Mouse (Mus musculus): ENCODE measurements around the gene Slc46a1. TPM values are rescaled to one million over a fixed set of nuclear protein-coding genes. Genes with fewer than 3 reads are reported as not detected.
A peak's percentile ranks its signal among the peaks of the same experiment; 100 is the strongest.

Slc46a1 gene
- polyA plus RNA-seq, 1 experiment from 2014 or later, result 13.0 TPM

GRCm38 (mm10) chr11:78427655-78428054 lies 37.8 kb upstream of the Slc46a1 start:
- Histone ChIP-seq H3K27me3 (ENCODE audit: control insufficient read depth, insufficient read depth, low read length) (no peaks in the 10 kb centered on the region), H3K36me3 (replicated peaks; ENCODE audit: control insufficient read depth, insufficient read depth, low read depth, low read length) (no peaks in the 10 kb centered on the region), H3K9ac (replicated peaks; ENCODE audit: low read length) (no peak overlapping the region), H3K4me3 (ENCODE audit: low read depth, low read length) (no peak overlapping the region), H3K4me2 (ENCODE audit: low read depth, low read length) (no peak overlapping the region), H3K4me1 (ENCODE audit: control insufficient read depth, insufficient read depth, low read length) (no peaks in the 10 kb centered on the region), H3K9me3 (replicated peaks; ENCODE audit: control insufficient read depth, low read length) (no peaks in the 10 kb centered on the region), H3K27ac (replicated peaks; ENCODE audit: low read depth, low read length) (no peak overlapping the region)
- ATAC-seq (replicated peaks; ENCODE audit: insufficient number of reproducible peaks, low FRiP score, low TSS enrichment, low read depth), result no peak
- no peak for DNase-seq (ENCODE audit: low spot score)
- WGBS, result 94% methylated on average over 6 of the region's 6 CpGs

- H3K27me3 ChIP-seq (ENCODE audit: control insufficient read depth, insufficient read depth, low read length), result no peaks in the 10 kb centered on the region
- no peak for ATAC-seq (replicated peaks; ENCODE audit: insufficient number of reproducible peaks, low FRiP score, low TSS enrichment, low read depth)
- 80% methylated on average over 5 of the region's 5 CpGs for WGBS
- H3K4me1 ChIP-seq (ENCODE audit: control insufficient read depth, insufficient read depth, low read length), result no peaks in the 10 kb centered on the region
- no peaks in the 10 kb centered on the region for H3K36me3 ChIP-seq (replicated peaks; ENCODE audit: control insufficient read depth, insufficient read depth, low read depth, low read length)
- H3K9ac ChIP-seq (replicated peaks; ENCODE audit: low read length), result no peak overlapping the region
- H3K4me2 ChIP-seq (ENCODE audit: low read depth, low read length), result no peak overlapping the region
- H3K9me3 ChIP-seq (replicated peaks; ENCODE audit: control insufficient read depth, low read length), result no peaks in the 10 kb centered on the region
- no peak for DNase-seq (ENCODE audit: low spot score)
- no peak overlapping the region for H3K4me3 ChIP-seq (ENCODE audit: low read depth, low read length)
- H3K27ac ChIP-seq (replicated peaks; ENCODE audit: low read depth, low read length), result no peak overlapping the region
Measured at GRCm38 (mm10) chr11:78428309-78428708, 37.2 kb upstream of the Slc46a1 start.

GRCm38 (mm10) chr11:78430195-78430878 lies 35.2 kb upstream of the Slc46a1 start:
- Histone ChIP-seq H3K36me3 (replicated peaks; ENCODE audit: control insufficient read depth, insufficient read depth, low read depth, low read length) (no peaks in the 10 kb centered on the region), H3K27ac (replicated peaks; ENCODE audit: low read depth, low read length) (no peak overlapping the region), H3K9ac (replicated peaks; ENCODE audit: low read length) (no peak overlapping the region), H3K4me1 (ENCODE audit: control insufficient read depth, insufficient read depth, low read length) (no peaks in the 10 kb centered on the region), H3K4me3 (ENCODE audit: low read depth, low read length) (no peak overlapping the region), H3K9me3 (replicated peaks; ENCODE audit: control insufficient read depth, low read length) (no peaks in the 10 kb centered on the region), H3K27me3 (ENCODE audit: control insufficient read depth, insufficient read depth, low read length) (no peaks in the 10 kb centered on the region), H3K4me2 (ENCODE audit: low read depth, low read length) (no peak overlapping the region)
- ATAC-seq (replicated peaks; ENCODE audit: insufficient number of reproducible peaks, low FRiP score, low TSS enrichment, low read depth) (no peak), DNase-seq (ENCODE audit: low spot score) (no peak)
- 56% methylated on average over 11 of the region's 11 CpGs for WGBS

GRCm38 (mm10) chr11:78431176-78431575 lies 34.3 kb upstream of the Slc46a1 start:
- H3K27me3 ChIP-seq (ENCODE audit: control insufficient read depth, insufficient read depth, low read length), result no peaks in the 10 kb centered on the region
- H3K9me3 ChIP-seq (replicated peaks; ENCODE audit: control insufficient read depth, low read length), result no peaks in the 10 kb centered on the region
- 92% methylated on average over 10 of the region's 10 CpGs for WGBS
- H3K27ac ChIP-seq (replicated peaks; ENCODE audit: low read depth, low read length), result no peak overlapping the region
- no peak overlapping the region for H3K9ac ChIP-seq (replicated peaks; ENCODE audit: low read length)
- peaks cover 3% of the 10 kb centered on the region; the same call in 1 of the 2 replicates for H3K4me1 ChIP-seq (ENCODE audit: control insufficient read depth, insufficient read depth, low read length)
- H3K4me3 ChIP-seq (ENCODE audit: low read depth, low read length), result no peak overlapping the region
- ATAC-seq (replicated peaks; ENCODE audit: insufficient number of reproducible peaks, low FRiP score, low TSS enrichment, low read depth) (no peak), DNase-seq (ENCODE audit: low spot score) (no peak)
- H3K4me2 ChIP-seq (ENCODE audit: low read depth, low read length), result no peak overlapping the region
- H3K36me3 ChIP-seq (replicated peaks; ENCODE audit: control insufficient read depth, insufficient read depth, low read depth, low read length), result no peaks in the 10 kb centered on the region

- no peaks in the 10 kb centered on the region for H3K9me3 ChIP-seq (replicated peaks; ENCODE audit: control insufficient read depth, low read length)
- H3K4me3 ChIP-seq (ENCODE audit: low read depth, low read length), result no peak overlapping the region
- no peak overlapping the region for H3K4me2 ChIP-seq (ENCODE audit: low read depth, low read length)
- H3K36me3 ChIP-seq (replicated peaks; ENCODE audit: control insufficient read depth, insufficient read depth, low read depth, low read length), result no peaks in the 10 kb centered on the region
- 81% methylated on average over 4 of the region's 4 CpGs for WGBS
- peaks cover 3% of the 10 kb centered on the region; the same call in 1 of the 2 replicates for H3K4me1 ChIP-seq (ENCODE audit: control insufficient read depth, insufficient read depth, low read length)
- ATAC-seq (replicated peaks; ENCODE audit: insufficient number of reproducible peaks, low FRiP score, low TSS enrichment, low read depth) (no peak), DNase-seq (ENCODE audit: low spot score) (no peak)
- H3K27me3 ChIP-seq (ENCODE audit: control insufficient read depth, insufficient read depth, low read length), result no peaks in the 10 kb centered on the region
- H3K27ac ChIP-seq (replicated peaks; ENCODE audit: low read depth, low read length), result no peak overlapping the region
- no peak overlapping the region for H3K9ac ChIP-seq (replicated peaks; ENCODE audit: low read length)
Measured at GRCm38 (mm10) chr11:78434052-78434451, 31.4 kb upstream of the Slc46a1 start.

GRCm38 (mm10) chr11:78435776-78436349 lies 29.6 kb upstream of the Slc46a1 start:
- ATAC-seq (replicated peaks; ENCODE audit: insufficient number of reproducible peaks, low FRiP score, low TSS enrichment, low read depth), result no peak; the same call in 1 of the 2 replicates
- Histone ChIP-seq H3K4me2 (ENCODE audit: low read depth, low read length) (peak overlapping the region; percentile 22; the same call in 1 of the 2 replicates), H3K4me1 (ENCODE audit: control insufficient read depth, insufficient read depth, low read length) (peaks cover 3% of the 10 kb centered on the region; the same call in 1 of the 2 replicates), H3K27ac (replicated peaks; ENCODE audit: low read depth, low read length) (no peak overlapping the region), H3K9ac (replicated peaks; ENCODE audit: low read length) (no peak overlapping the region), H3K27me3 (ENCODE audit: control insufficient read depth, insufficient read depth, low read length) (no peaks in the 10 kb centered on the region), H3K36me3 (replicated peaks; ENCODE audit: control insufficient read depth, insufficient read depth, low read depth, low read length) (no peaks in the 10 kb centered on the region), H3K9me3 (replicated peaks; ENCODE audit: control insufficient read depth, low read length) (no peaks in the 10 kb centered on the region), H3K4me3 (ENCODE audit: low read depth, low read length) (no peak overlapping the region)
- 4% methylated on average over 19 of the region's 19 CpGs for WGBS
- DNase-seq (ENCODE audit: low spot score), result peak; percentile 79

- no peaks in the 10 kb centered on the region for H3K36me3 ChIP-seq (replicated peaks; ENCODE audit: control insufficient read depth, insufficient read depth, low read depth, low read length)
- no peak for ATAC-seq (replicated peaks; ENCODE audit: insufficient number of reproducible peaks, low FRiP score, low TSS enrichment, low read depth)
- 89% methylated on average over 7 of the region's 7 CpGs for WGBS
Measured at GRCm38 (mm10) chr11:78437182-78437581, 28.3 kb upstream of the Slc46a1 start.

GRCm38 (mm10) chr11:78438399-78438930 lies 27.0 kb upstream of the Slc46a1 start:
- DNase-seq (ENCODE audit: low spot score) (no peak), ATAC-seq (replicated peaks; ENCODE audit: insufficient number of reproducible peaks, low FRiP score, low TSS enrichment, low read depth) (no peak)
- peaks cover 3% of the 10 kb centered on the region; the same call in 1 of the 2 replicates for H3K4me1 ChIP-seq (ENCODE audit: control insufficient read depth, insufficient read depth, low read length)
- H3K27me3 ChIP-seq (ENCODE audit: control insufficient read depth, insufficient read depth, low read length), result no peaks in the 10 kb centered on the region
- H3K36me3 ChIP-seq (replicated peaks; ENCODE audit: control insufficient read depth, insufficient read depth, low read depth, low read length), result no peaks in the 10 kb centered on the region
- H3K4me2 ChIP-seq (ENCODE audit: low read depth, low read length), result no peak overlapping the region
- no peak overlapping the region for H3K27ac ChIP-seq (replicated peaks; ENCODE audit: low read depth, low read length)
- H3K4me3 ChIP-seq (ENCODE audit: low read depth, low read length), result no peak overlapping the region
- H3K9ac ChIP-seq (replicated peaks; ENCODE audit: low read length), result no peak overlapping the region
- no peaks in the 10 kb centered on the region for H3K9me3 ChIP-seq (replicated peaks; ENCODE audit: control insufficient read depth, low read length)
- 83% methylated on average over 3 of the region's 3 CpGs for WGBS

More at GRCm38 (mm10) chr11:78437182-78437581, 28.3 kb upstream of the Slc46a1 start:
- Histone ChIP-seq H3K27ac (replicated peaks; ENCODE audit: low read depth, low read length) (no peak overlapping the region), H3K4me3 (ENCODE audit: low read depth, low read length) (no peak overlapping the region), H3K9me3 (replicated peaks; ENCODE audit: control insufficient read depth, low read length) (no peaks in the 10 kb centered on the region), H3K4me1 (ENCODE audit: control insufficient read depth, insufficient read depth, low read length) (peaks cover 3% of the 10 kb centered on the region; the same call in 1 of the 2 replicates), H3K27me3 (ENCODE audit: control insufficient read depth, insufficient read depth, low read length) (no peaks in the 10 kb centered on the region), H3K9ac (replicated peaks; ENCODE audit: low read length) (no peak overlapping the region), H3K4me2 (ENCODE audit: low read depth, low read length) (no peak overlapping the region)
- DNase-seq (ENCODE audit: low spot score), result no peak
